Mouse (Mus musculus): ENCODE data around the gene Maz.

DNA sequence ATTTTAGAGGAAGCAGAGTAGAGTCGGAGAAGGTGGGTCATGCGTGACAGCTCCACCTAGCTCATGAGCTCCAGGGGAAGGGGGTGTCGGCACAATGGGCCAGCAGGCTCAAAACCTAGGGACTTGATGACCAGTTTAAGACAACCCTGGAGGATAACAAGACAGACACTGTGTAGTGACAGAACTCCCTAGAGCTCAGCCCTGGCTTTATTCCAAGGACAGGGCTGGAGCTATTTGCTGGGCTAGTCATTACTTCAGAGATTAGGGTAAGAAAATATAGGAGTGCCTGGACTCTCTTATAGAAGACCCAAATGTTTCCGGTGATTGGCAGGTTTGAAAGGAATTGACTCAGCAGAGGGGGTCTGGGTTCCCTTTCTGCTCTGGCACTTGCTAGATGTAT is 46.4 kb upstream of the Maz start:
- TF ChIP-seq CTCF (IDR thresholded peaks at IDR 0.05; ENCODE audit: low read depth, low read length), result no peak
- no peak for TF ChIP-seq TAL1 (conservative IDR thresholded peaks at IDR 0.05; ENCODE audit: low read depth, low read length)
- no peak for TF ChIP-seq GATA1 (IDR thresholded peaks at IDR 0.05; ENCODE audit: borderline replicate concordance, low read length)
- no peak for TF ChIP-seq GATA2 (IDR thresholded peaks at IDR 0.05; ENCODE audit: borderline replicate concordance, low read depth, low read length)
